Mouse (Mus musculus): ENCODE results near the gene 1700001P01Rik.

DNA sequence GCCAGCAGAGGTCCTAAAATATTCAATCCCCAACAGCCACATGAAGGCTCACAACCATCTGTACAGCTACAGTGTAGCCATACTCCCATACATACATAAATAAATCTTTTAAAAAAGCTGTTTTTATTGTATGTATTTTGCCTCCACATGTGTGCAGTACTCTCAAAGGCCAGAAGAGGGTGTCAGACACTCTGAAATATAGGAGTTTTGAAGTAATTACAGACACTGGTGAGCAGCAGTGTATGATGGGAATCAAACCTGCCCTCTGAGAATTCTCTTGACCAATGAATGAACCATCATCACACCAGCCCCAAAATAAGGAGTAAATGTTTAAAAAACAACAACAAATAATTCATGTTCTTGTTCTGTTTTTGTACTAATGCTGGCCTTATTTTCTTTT, 14.1 kb downstream of the 1700001P01Rik start:
- TF ChIP-seq CTCF (IDR thresholded peaks at IDR 0.05; ENCODE audit: low read depth) (peak; percentile 45), EP300 (IDR thresholded peaks at IDR 0.05; ENCODE audit: low read depth) (no peak)
